Mouse (Mus musculus) layer of hippocampus, adult 8-10 months (tissue): Measurements from ENCODE around the gene Zeb2. TPM values are rescaled to one million over a fixed set of nuclear protein-coding genes. Genes with fewer than 3 reads are reported as not detected.

Experiments used
- DNase-seq, 2 experiments: peaks; one replicate each; pipeline ENCODE4 v3.0.0; 2022; ENCODE audit warnings: low spot score in 2 of 2
- total RNA-seq, 4 experiments: library from RNA; stranded (reverse); gene quantifications; 2 replicates each; pipeline ENCODE4 v1.2.4; 2022

Gene Zeb2
- total RNA-seq, 4 experiments from 2014 or later: 346 to 374 (median 360) TPM

- no peak for DNase-seq
Measured at GRCm38 (mm10) chr2:45097969-45098368, 19.2 kb downstream of the Zeb2 start.

DNA sequence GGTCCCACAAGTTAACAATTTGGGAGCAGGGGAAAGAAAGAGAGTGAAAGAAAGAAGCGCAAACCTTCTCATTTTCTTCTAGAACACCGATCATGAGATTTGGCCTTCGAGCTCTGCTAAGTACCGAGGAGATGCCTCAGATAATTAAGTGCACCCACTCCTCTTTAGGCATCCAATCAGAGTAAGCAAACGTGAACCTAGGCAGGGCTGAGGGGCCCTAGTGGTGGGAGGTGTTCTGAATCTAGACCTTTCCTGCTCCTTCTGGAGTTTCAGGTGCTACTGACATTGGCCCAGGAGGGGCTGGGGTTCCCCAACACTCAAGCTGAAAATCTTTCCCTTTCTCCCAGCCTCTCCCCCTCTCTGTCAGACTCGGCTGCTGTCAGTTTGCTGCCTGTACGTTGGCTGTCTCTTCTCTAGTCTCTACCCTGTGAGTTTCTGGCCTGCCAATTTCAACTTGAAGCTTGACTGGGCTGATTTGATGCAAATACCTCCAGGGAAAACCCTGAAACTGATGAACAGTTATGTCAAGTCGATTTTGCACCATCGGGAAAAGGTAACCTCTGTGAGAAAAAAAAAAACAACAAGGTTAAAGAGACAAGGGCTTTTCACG is 20.5 kb downstream of the Zeb2 start:
- DNase-seq: no peak

- DNase-seq: no peak
Measured at GRCm38 (mm10) chr2:45095825-45096224, 21.4 kb downstream of the Zeb2 start.

- DNase-seq: no peak
Measured at GRCm38 (mm10) chr2:45094371-45094967, 22.7 kb downstream of the Zeb2 start.

GRCm38 (mm10) chr2:45093479-45093878 is 23.7 kb downstream of the Zeb2 start:
- DNase-seq: no peak

- DNase-seq: no peak
Measured at GRCm38 (mm10) chr2:45092654-45093053, 24.5 kb downstream of the Zeb2 start.

GRCm38 (mm10) chr2:45090529-45091297 is 26.5 kb downstream of the Zeb2 start:
- no peak for DNase-seq

- no peak for DNase-seq
Measured at GRCm38 (mm10) chr2:45089251-45089530, 28.0 kb downstream of the Zeb2 start.

GRCm38 (mm10) chr2:45088435-45089250 is 28.6 kb downstream of the Zeb2 start:
- DNase-seq: no peak

DNA sequence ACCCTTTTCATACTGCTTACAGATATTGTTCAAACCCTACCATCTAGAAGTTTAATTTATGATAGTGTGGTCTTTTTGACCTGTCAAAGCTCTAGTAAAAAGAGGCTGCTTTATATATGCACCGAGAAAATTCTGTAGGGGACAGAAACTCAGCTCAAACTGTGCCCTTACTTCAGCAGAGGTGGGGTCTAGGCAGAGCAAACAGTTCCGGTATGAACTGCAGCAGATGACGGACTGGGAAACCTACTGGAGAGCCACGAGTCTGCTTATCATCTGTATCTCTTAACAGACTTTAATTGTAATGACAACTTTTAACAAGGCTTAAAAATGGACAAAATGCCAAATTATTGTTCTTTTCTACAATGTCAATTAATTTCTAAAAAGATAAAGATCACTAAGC is 30.0 kb downstream of the Zeb2 start:
- DNase-seq: no peak

GRCm38 (mm10) chr2:45085653-45086052 is 31.5 kb downstream of the Zeb2 start:
- DNase-seq: no peak

- DNase-seq: no peak
Measured at GRCm38 (mm10) chr2:45083042-45083441, 34.2 kb downstream of the Zeb2 start.

DNA sequence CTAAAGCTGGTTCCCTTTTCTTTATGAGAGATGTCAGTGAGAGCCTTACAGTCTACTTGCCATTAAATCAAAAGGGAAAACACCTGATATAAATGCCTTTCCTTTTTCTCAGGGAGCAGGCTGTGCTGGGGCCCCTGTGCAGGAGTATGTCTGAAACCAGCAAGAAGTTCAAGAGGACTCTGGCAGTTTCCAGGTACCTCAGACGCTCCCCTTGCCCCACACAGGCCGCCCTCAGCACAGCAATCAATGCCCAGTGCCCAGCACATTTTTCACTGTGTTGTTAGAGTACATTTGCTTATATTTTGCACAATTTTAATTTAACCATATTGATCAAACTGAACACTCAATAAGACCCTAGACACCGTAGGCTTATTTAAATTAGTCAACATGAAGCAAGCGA is 35.6 kb downstream of the Zeb2 start:
- no peak for DNase-seq

GRCm38 (mm10) chr2:45077938-45078487 is 39.2 kb downstream of the Zeb2 start:
- DNase-seq: no peak

- no peak for DNase-seq
Measured at GRCm38 (mm10) chr2:45077383-45077782, 39.8 kb downstream of the Zeb2 start.

GRCm38 (mm10) chr2:45073025-45073424 is 44.2 kb downstream of the Zeb2 start:
- no peak for DNase-seq

GRCm38 (mm10) chr2:45071296-45071695 is 45.9 kb downstream of the Zeb2 start:
- DNase-seq: no peak

DNA sequence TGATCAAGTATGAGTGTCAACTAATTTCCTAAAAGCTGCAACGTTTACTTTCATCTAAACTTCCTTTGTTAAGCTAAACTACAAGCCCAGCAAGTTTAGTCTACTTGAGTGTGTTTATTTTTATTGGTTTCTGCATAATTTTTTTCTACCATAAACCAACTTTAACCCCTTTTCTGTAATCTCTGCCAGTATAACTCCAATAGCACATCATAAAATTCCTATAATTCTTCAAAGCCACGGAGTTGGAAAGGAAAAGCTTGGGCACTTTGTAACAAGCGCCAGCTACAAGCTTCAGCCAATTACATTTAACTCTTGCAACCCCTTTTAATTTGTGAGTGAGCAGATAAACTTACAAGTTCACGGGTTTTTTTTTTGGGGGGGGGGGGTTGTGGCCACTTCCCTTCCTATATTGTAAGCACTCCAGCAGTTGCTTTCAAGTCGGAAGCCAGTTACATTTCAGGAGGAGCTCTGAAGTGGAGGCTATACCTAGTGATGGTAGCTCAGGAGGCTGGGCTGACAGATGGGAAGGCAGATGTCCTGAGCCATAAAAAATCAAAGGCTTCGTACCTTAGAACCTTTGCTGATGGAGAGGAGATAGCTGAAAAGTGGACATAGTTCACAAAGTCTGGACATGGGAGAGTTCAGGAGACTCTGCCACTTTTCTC is 46.5 kb downstream of the Zeb2 start:
- no peak for DNase-seq

DNA sequence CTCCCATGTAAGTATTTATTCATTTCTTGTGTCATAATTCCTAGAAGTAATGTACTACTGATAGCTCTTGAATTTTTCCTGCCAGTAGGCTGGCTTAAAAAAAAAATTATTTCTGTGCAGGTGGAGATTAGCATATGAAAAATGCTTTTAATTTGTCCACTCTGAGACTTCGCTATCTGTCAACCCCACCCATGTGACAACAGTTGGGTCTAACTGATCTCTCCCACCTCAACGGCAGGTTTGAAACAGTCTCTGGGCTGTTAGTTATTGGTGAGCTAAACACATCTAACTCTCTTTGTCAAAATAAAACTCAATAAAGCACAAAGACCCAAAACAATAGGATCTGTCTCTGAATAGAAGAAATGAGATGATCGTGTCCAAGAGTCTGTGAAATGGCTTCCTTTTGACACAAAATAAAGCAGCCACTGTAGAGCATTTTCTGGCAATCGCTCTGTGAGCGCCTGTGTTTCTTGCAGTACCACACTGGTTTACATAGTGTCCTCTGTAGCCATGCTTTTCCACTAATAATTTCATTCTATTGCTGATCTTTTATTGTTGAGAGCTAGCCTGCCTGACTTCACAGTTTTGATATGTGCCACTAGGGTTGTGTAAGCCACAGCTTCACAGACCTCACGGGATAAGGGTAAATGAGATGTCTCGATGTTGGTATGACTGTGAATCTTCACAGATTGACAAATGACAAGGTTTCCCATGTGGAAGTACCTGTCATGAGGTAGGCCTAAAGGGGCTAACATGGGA is 48.2 kb downstream of the Zeb2 start:
- DNase-seq: no peak

- no peak for DNase-seq
Measured at GRCm38 (mm10) chr2:45067116-45067515, 50.1 kb downstream of the Zeb2 start.
